Mouse (Mus musculus): ENCODE measurements around the gene Serinc2. TPM values are rescaled to one million over a fixed set of nuclear protein-coding genes. Genes with fewer than 3 reads are reported as not detected.

Gene Serinc2
- polyA plus RNA-seq, 1 experiment from 2014 or later, result 40.1 TPM

Other genes with a start within 250 kb of the Serinc2 start
- gene Col16a1, start 231.4 kb downstream of the Serinc2 start, polyA plus RNA-seq (2016; fragmentation: Nextera tagmentation; extraction: Ambion mirVana), result 3.8 and 5.8 TPM in 2 replicates
- gene Pef1, start 176.6 kb downstream of the Serinc2 start, polyA plus RNA-seq (2016; fragmentation: Nextera tagmentation; extraction: Ambion mirVana), result 74.0 and 76.9 TPM in 2 replicates
- 0.23 and 0.31 TPM in 2 replicates for gene Hcrtr1, start 139.8 kb downstream of the Serinc2 start, polyA plus RNA-seq (2016; fragmentation: Nextera tagmentation; extraction: Ambion mirVana)
- 7.4 and 7.5 TPM in 2 replicates for gene Tinagl1, start 104.1 kb downstream of the Serinc2 start, polyA plus RNA-seq (2016; fragmentation: Nextera tagmentation; extraction: Ambion mirVana)
- 0.31 TPM in 1 of 2 replicates, not detected in the other for gene Gm853, start 56.8 kb downstream of the Serinc2 start, polyA plus RNA-seq (2016; fragmentation: Nextera tagmentation; extraction: Ambion mirVana)
- gene Fabp3, start 29.4 kb upstream of the Serinc2 start, polyA plus RNA-seq (2016; fragmentation: Nextera tagmentation; extraction: Ambion mirVana), result 7.2 and 11.0 TPM in 2 replicates
- not detected in 2 replicates for gene Gm10570, start 29.5 kb upstream of the Serinc2 start, polyA plus RNA-seq (2016; fragmentation: Nextera tagmentation; extraction: Ambion mirVana)
- gene Zcchc17, start 80.7 kb upstream of the Serinc2 start, polyA plus RNA-seq (2016; fragmentation: Nextera tagmentation; extraction: Ambion mirVana), result 69.2 and 73.3 TPM in 2 replicates
- gene Snrnp40, start 80.9 kb upstream of the Serinc2 start, polyA plus RNA-seq (2016; fragmentation: Nextera tagmentation; extraction: Ambion mirVana), result 226 and 229 TPM in 2 replicates